Mouse (Mus musculus): ENCODE measurements around the gene Syt14. TPM values are rescaled to one million over a fixed set of nuclear protein-coding genes. Genes with fewer than 3 reads are reported as not detected.

Gene Syt14
- polyA plus RNA-seq (2015; fragmentation: Nextera tagmentation; extraction: Ambion mirVana) = 1.5 and 2.2 TPM in 2 replicates

GRCm38 (mm10) chr1:193035371-193036238 is at the start of gene Syt14:
TSS of gene Syt14 (minus strand) at chr1:193035775.
- Histone ChIP-seq H3K27me3 (ENCODE audit: insufficient read depth, low read length) (no peaks in the 10 kb centered on the region; the same call in 1 of the 2 replicates), H3K4me2 (replicated peaks; ENCODE audit: low read depth, low read length) (peak within 1 kb of the TSS; percentile 84), H3K9ac (replicated peaks; ENCODE audit: low read length) (peak within 1 kb of the TSS; percentile 57), H3K36me3 (ENCODE audit: insufficient read depth, low read length) (no peaks in the 10 kb centered on the region), H3K4me3 (ENCODE audit: low read length) (peak within 1 kb of the TSS; percentile 62), H3K4me1 (ENCODE audit: insufficient read depth, low read length) (no peaks in the 10 kb centered on the region), H3K9me3 (ENCODE audit: low read length) (no peaks in the 10 kb centered on the region), H3K27ac (ENCODE audit: low read length) (no peak within 1 kb of the TSS)
- ATAC-seq (ENCODE audit: low FRiP score, low TSS enrichment) = peak; percentile 99
- 0% methylated on average over 57 of the region's 67 CpGs for WGBS

- H3K4me1 ChIP-seq (ENCODE audit: insufficient read depth, low read length) = 0 out of 2 replicates have a peak, but pooled peaks cover 4% of the 10 kb centered on the region
- no peaks in the 10 kb centered on the region for H3K36me3 ChIP-seq (ENCODE audit: insufficient read depth, low read length)
- 96% methylated on average over 1 of the region's 1 CpGs for WGBS
- H3K4me2 ChIP-seq (replicated peaks; ENCODE audit: low read depth, low read length) = no peak overlapping the region
- no peak overlapping the region for H3K4me3 ChIP-seq (ENCODE audit: low read length)
- no peaks in the 10 kb centered on the region for H3K27me3 ChIP-seq (ENCODE audit: insufficient read depth, low read length)
- no peak for ATAC-seq (ENCODE audit: low FRiP score, low TSS enrichment)
- H3K27ac ChIP-seq (ENCODE audit: low read length) = no peak overlapping the region
- no peak overlapping the region for H3K9ac ChIP-seq (replicated peaks; ENCODE audit: low read length)
- H3K9me3 ChIP-seq (ENCODE audit: low read length) = no peaks in the 10 kb centered on the region
Measured at GRCm38 (mm10) chr1:193084016-193084415, 48.4 kb upstream of the Syt14 start.

- Histone ChIP-seq H3K4me3 (ENCODE audit: low read length) (no peak overlapping the region), H3K9ac (replicated peaks; ENCODE audit: low read length) (no peak overlapping the region), H3K4me1 (ENCODE audit: insufficient read depth, low read length) (0 out of 2 replicates have a peak, but pooled peaks cover 4% of the 10 kb centered on the region), H3K9me3 (ENCODE audit: low read length) (no peaks in the 10 kb centered on the region), H3K27ac (ENCODE audit: low read length) (no peak overlapping the region), H3K36me3 (ENCODE audit: insufficient read depth, low read length) (no peaks in the 10 kb centered on the region), H3K4me2 (replicated peaks; ENCODE audit: low read depth, low read length) (no peak overlapping the region), H3K27me3 (ENCODE audit: insufficient read depth, low read length) (no peaks in the 10 kb centered on the region)
- WGBS = 65% methylated on average over 7 of the region's 7 CpGs
- ATAC-seq (ENCODE audit: low FRiP score, low TSS enrichment) = no peak
Measured at GRCm38 (mm10) chr1:193083051-193083450, 47.5 kb upstream of the Syt14 start.

- ATAC-seq (ENCODE audit: low FRiP score, low TSS enrichment) = peak; percentile 74; the same call in 1 of the 2 replicates
Measured at GRCm38 (mm10) chr1:193082311-193082921, 46.8 kb upstream of the Syt14 start.

GRCm38 (mm10) chr1:193062618-193063017 is 27.0 kb upstream of the Syt14 start:
- no peaks in the 10 kb centered on the region for H3K36me3 ChIP-seq (ENCODE audit: insufficient read depth, low read length)
- ATAC-seq (ENCODE audit: low FRiP score, low TSS enrichment) = no peak
- no peaks in the 10 kb centered on the region for H3K27me3 ChIP-seq (ENCODE audit: insufficient read depth, low read length)
- H3K27ac ChIP-seq (ENCODE audit: low read length) = no peak overlapping the region
- H3K9me3 ChIP-seq (ENCODE audit: low read length) = no peaks in the 10 kb centered on the region
- 87% methylated on average over 3 of the region's 3 CpGs for WGBS
- no peak overlapping the region for H3K4me3 ChIP-seq (ENCODE audit: low read length)
- H3K4me1 ChIP-seq (ENCODE audit: insufficient read depth, low read length) = no peaks in the 10 kb centered on the region
- no peak overlapping the region for H3K9ac ChIP-seq (replicated peaks; ENCODE audit: low read length)
- no peak overlapping the region for H3K4me2 ChIP-seq (replicated peaks; ENCODE audit: low read depth, low read length)

More at GRCm38 (mm10) chr1:193082311-193082921, 46.8 kb upstream of the Syt14 start:
- 37% methylated on average over 10 of the region's 10 CpGs for WGBS
- Histone ChIP-seq H3K27me3 (ENCODE audit: insufficient read depth, low read length) (no peaks in the 10 kb centered on the region), H3K4me1 (ENCODE audit: insufficient read depth, low read length) (0 out of 2 replicates have a peak, but pooled peaks cover 4% of the 10 kb centered on the region), H3K9ac (replicated peaks; ENCODE audit: low read length) (no peak overlapping the region), H3K27ac (ENCODE audit: low read length) (no peak overlapping the region), H3K36me3 (ENCODE audit: insufficient read depth, low read length) (no peaks in the 10 kb centered on the region), H3K9me3 (ENCODE audit: low read length) (no peaks in the 10 kb centered on the region), H3K4me2 (replicated peaks; ENCODE audit: low read depth, low read length) (no peak overlapping the region), H3K4me3 (ENCODE audit: low read length) (no peak overlapping the region)

GRCm38 (mm10) chr1:193060167-193060566 is 24.6 kb upstream of the Syt14 start:
- H3K4me2 ChIP-seq (replicated peaks; ENCODE audit: low read depth, low read length) = no peak overlapping the region
- H3K27me3 ChIP-seq (ENCODE audit: insufficient read depth, low read length) = no peaks in the 10 kb centered on the region
- H3K4me1 ChIP-seq (ENCODE audit: insufficient read depth, low read length) = no peaks in the 10 kb centered on the region
- no peak for ATAC-seq (ENCODE audit: low FRiP score, low TSS enrichment)
- no peaks in the 10 kb centered on the region for H3K9me3 ChIP-seq (ENCODE audit: low read length)
- no peak overlapping the region for H3K9ac ChIP-seq (replicated peaks; ENCODE audit: low read length)
- no peak overlapping the region for H3K27ac ChIP-seq (ENCODE audit: low read length)
- no peaks in the 10 kb centered on the region for H3K36me3 ChIP-seq (ENCODE audit: insufficient read depth, low read length)
- no peak overlapping the region for H3K4me3 ChIP-seq (ENCODE audit: low read length)
- WGBS = 79% methylated on average over 2 of the region's 2 CpGs

GRCm38 (mm10) chr1:193059596-193059995 is 24.0 kb upstream of the Syt14 start:
- 77% methylated on average over 5 of the region's 5 CpGs for WGBS
- no peaks in the 10 kb centered on the region for H3K9me3 ChIP-seq (ENCODE audit: low read length)
- no peak for ATAC-seq (ENCODE audit: low FRiP score, low TSS enrichment)

GRCm38 (mm10) chr1:193054401-193054800 is 18.8 kb upstream of the Syt14 start:
- Histone ChIP-seq H3K9me3 (ENCODE audit: low read length) (no peaks in the 10 kb centered on the region), H3K9ac (replicated peaks; ENCODE audit: low read length) (no peak overlapping the region), H3K27me3 (ENCODE audit: insufficient read depth, low read length) (no peaks in the 10 kb centered on the region), H3K27ac (ENCODE audit: low read length) (no peak overlapping the region), H3K4me2 (replicated peaks; ENCODE audit: low read depth, low read length) (no peak overlapping the region), H3K4me3 (ENCODE audit: low read length) (no peak overlapping the region), H3K36me3 (ENCODE audit: insufficient read depth, low read length) (no peaks in the 10 kb centered on the region), H3K4me1 (ENCODE audit: insufficient read depth, low read length) (no peaks in the 10 kb centered on the region)
- WGBS = 86% methylated on average over 5 of the region's 5 CpGs
- ATAC-seq (ENCODE audit: low FRiP score, low TSS enrichment) = no peak

More at GRCm38 (mm10) chr1:193059596-193059995, 24.0 kb upstream of the Syt14 start:
- Histone ChIP-seq H3K4me2 (replicated peaks; ENCODE audit: low read depth, low read length) (no peak overlapping the region), H3K4me1 (ENCODE audit: insufficient read depth, low read length) (no peaks in the 10 kb centered on the region), H3K4me3 (ENCODE audit: low read length) (no peak overlapping the region), H3K9ac (replicated peaks; ENCODE audit: low read length) (no peak overlapping the region), H3K27me3 (ENCODE audit: insufficient read depth, low read length) (no peaks in the 10 kb centered on the region), H3K27ac (ENCODE audit: low read length) (no peak overlapping the region), H3K36me3 (ENCODE audit: insufficient read depth, low read length) (no peaks in the 10 kb centered on the region)

GRCm38 (mm10) chr1:193053065-193053464 is 17.5 kb upstream of the Syt14 start:
- H3K4me3 ChIP-seq (ENCODE audit: low read length) = no peak overlapping the region
- no peaks in the 10 kb centered on the region for H3K4me1 ChIP-seq (ENCODE audit: insufficient read depth, low read length)
- ATAC-seq (ENCODE audit: low FRiP score, low TSS enrichment) = no peak
- H3K9me3 ChIP-seq (ENCODE audit: low read length) = no peaks in the 10 kb centered on the region
- 24% methylated on average over 5 of the region's 5 CpGs for WGBS
- no peaks in the 10 kb centered on the region for H3K36me3 ChIP-seq (ENCODE audit: insufficient read depth, low read length)
- H3K9ac ChIP-seq (replicated peaks; ENCODE audit: low read length) = no peak overlapping the region
- H3K4me2 ChIP-seq (replicated peaks; ENCODE audit: low read depth, low read length) = no peak overlapping the region
- H3K27me3 ChIP-seq (ENCODE audit: insufficient read depth, low read length) = no peaks in the 10 kb centered on the region
- no peak overlapping the region for H3K27ac ChIP-seq (ENCODE audit: low read length)

- 85% methylated on average over 4 of the region's 4 CpGs for WGBS
- ATAC-seq (ENCODE audit: low FRiP score, low TSS enrichment) = no peak
- Histone ChIP-seq H3K36me3 (ENCODE audit: insufficient read depth, low read length) (no peaks in the 10 kb centered on the region), H3K27me3 (ENCODE audit: insufficient read depth, low read length) (no peaks in the 10 kb centered on the region), H3K27ac (ENCODE audit: low read length) (no peak overlapping the region), H3K4me3 (ENCODE audit: low read length) (no peak overlapping the region), H3K9me3 (ENCODE audit: low read length) (no peaks in the 10 kb centered on the region), H3K4me1 (ENCODE audit: insufficient read depth, low read length) (no peaks in the 10 kb centered on the region), H3K4me2 (replicated peaks; ENCODE audit: low read depth, low read length) (no peak overlapping the region), H3K9ac (replicated peaks; ENCODE audit: low read length) (no peak overlapping the region)
Measured at GRCm38 (mm10) chr1:193047616-193048015, 12.0 kb upstream of the Syt14 start.

Measured in kidney, embryonic 16.5 days (tissue).